Mouse (Mus musculus) lung, postnatal 36 days (tissue): ENCODE results near the gene Ints12.

Experiments used
- DNase-seq: peaks from one replicate; pipeline ENCODE4 v3.0.0; 2022; ENCODE audit warnings: mixed read lengths

Ints12 gene

GRCm38 (mm10) chr3:133151629-133152028, 60.0 kb downstream of the Ints12 start:
- DNase-seq = no peak

DNA sequence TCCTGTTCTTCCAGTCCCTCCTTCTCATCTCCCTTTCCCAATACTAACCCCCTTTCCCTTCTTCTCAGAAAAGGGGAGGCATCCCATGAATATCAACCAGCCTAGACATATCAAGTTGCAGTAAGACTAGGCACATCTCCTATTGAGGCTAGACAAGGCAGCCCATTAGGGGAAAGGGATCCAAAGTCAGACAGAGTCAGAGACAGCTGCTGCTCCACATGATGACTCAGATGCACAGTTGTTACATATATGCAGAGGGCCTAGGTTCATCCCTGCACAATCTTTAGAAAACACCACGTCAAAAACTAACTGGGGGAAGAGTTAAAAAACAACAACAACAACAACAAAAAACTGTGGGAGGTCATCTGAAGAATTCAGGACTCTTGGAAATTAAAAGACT, 61.2 kb downstream of the Ints12 start:
- no peak for DNase-seq

DNA sequence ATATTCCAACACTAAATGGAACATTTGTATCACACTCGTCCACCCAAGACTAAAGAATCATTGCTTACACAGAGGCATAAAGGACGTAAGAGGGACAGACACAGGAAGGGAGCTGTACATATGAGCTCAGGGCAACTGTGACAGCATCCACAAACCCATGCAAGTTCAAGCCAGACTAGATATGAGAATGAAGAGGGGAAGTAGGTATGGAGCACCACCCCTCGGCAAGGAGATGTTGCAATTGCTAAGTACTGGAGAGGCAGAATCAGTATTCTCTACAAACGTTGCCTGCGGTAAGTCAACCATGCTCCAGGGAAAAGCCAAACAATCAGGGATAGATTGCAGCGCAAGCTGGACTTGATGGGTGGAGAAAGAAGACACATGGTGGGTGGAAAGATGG, 62.0 kb downstream of the Ints12 start:
- no peak for DNase-seq

GRCm38 (mm10) chr3:133154683-133155082, 63.0 kb downstream of the Ints12 start:
- no peak for DNase-seq

DNA sequence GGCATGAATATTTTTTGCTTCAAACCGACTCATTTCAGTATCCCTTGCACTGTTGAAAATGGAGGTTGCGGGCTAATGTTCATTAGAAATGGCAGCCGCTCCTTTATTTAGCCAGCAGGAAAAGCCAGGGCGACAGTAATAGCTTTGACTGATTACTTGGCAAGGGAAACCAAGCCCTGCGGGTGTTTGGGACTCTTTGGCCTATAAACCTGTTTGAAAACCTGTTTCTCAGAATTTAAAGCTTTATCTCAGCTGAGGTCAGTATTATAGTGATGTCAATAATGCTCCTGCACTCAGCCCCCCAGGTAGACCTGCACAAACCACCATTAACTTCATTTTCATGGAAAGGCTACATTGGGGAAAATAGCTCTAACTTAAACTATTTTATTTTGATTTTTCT, 66.6 kb downstream of the Ints12 start:
- no peak for DNase-seq
